Mouse (Mus musculus): ENCODE results near the gene 1700025G04Rik.

1700025G04Rik gene

DNA sequence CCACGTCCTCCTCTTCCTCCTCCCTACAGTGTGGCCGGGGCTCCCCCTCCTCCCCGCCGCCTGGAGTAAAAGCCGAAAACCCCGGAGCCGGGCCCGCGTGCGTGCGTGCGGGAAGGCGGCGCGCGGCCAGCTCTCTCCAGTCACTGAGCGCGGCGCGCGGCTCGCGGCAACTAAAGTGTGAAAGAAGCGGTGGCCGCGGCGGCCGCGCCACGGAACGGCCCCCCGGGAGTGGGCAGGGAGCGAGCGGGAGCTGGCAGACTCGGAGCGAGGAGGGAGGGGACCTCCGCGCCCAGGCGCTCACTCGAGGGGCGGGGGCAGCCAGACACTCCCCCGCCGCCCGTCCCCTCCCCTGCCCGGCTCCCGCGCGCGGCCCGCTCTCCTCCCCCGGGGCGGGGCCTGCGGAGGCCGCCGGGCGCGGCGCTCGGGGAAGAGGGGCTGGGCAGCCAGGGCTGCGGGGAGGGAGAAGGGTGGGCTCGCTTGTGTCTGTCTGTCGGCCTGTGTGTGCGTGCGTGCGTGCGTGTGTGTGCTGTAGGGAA, at the start of gene 1700025G04Rik:
Gene 1700025G04Rik, minus strand, starts transcription at position 108 of the 536 bp plus-strand sequence.
- peak; percentile 69 for DNase-seq (ENCODE audit: low read depth, low spot score)

DNA sequence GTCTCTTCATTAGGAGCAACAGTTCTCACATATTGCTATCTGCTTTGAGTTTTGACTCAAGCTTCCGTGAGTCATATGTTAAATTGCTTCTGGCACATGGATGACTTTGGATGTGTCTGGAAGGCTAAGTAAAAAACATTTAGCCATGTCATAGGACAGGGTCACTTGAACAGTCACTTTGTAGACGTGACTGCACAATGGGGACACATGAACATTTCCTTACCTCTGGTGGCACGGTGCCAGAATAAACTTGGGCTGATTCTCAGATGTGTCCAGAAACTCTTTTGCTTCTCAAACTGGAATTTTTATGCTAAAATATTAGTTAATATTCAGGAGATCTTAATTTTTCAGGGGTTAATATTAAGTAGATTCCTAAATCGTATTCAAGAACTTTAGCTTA, 49.6 kb upstream of the 1700025G04Rik start:
- DNase-seq (ENCODE audit: low read depth, low spot score): no peak

DNA sequence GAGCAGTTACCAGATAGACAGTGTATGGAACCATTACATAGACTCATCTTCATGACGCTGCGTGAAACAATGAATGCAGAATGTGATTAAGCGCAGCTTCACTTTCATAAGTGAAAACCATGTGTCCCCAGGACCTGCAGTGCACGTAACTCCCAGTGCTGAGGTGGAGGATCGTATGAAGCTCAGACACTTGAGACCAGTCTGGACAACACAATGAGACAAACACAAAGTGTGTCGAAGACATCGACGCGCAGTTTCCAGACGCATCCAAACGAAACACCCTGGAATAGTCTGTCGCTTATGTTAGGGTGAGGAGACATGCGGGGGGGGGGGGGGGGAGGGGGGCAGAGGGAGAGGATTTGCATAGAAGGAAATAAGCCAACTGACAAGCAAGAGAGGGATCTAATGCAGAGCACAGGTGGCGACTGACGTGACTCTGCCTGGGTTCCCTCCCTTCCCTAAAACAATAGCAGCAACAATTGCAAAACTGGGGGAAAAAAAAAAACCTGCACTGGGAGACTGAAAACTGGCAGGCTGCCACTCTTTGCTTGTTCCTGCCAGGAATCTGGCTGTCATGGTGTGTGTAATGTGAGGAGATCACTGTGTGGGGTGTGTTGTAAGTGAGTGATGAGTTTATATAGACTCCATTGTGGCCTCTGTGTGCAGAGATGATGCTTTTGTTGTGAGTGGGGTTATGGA, 40.3 kb upstream of the 1700025G04Rik start:
- peak; percentile 69 for DNase-seq (ENCODE audit: low read depth, low spot score)

DNA sequence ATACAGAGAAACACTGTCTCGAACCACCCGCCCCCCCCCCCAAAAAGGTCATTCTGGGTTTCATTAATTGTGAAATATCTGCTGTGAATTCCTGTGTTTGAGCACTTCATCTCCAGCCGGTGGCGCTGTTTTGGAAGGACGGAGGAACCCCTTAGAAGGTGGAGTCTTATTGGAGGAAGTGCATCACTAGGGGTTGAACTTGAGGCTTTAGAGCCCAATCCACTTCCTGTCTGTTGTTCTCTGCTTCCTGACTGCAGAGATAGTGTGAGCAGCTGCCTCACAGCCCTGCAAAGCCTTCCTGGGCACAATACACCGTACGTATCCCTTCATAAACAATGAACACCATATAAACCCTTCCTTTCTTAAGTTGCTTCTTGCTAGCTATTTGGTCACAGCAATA, 35.5 kb upstream of the 1700025G04Rik start:
- no peak for DNase-seq (ENCODE audit: low read depth, low spot score)

DNA sequence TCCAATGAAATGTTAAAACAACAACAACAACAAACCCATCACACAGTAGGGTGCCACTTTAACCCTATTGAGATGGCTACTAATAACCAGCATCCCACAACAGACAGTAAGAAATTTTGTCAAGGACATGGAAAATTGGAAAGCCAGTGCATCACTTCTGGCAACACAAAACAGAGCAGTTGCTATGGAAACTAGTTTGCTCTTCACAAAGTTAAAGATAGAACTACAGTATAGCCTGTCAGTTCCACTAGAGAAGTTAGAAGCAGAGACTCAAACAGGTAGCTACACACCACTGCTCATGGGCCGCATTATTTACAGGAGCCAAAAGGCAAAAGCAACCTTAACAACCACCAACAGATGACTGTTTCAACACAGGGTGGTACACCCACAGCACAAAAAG, 20.2 kb upstream of the 1700025G04Rik start:
- no peak for DNase-seq (ENCODE audit: low read depth, low spot score)

DNA sequence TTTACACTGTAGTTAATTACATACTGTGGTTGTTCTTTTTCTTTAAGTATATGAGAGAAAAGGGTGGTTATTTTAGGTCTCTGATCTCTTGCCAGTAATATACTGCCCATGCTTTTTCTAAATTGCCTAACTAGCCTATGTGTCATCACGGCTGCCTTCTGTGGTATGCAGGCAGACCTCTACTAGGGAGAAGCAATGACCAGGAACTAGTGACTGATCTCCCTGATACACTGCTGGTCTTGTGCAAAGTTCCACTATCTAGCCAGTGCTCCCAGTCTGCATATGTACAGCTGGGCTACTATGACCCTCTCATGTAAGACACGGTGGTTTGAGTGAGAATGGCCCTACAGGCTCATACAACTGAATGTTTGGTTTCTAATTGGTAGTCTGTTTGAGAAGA, 16.2 kb upstream of the 1700025G04Rik start:
- peak; percentile 51 for DNase-seq (ENCODE audit: low read depth, low spot score)

DNA sequence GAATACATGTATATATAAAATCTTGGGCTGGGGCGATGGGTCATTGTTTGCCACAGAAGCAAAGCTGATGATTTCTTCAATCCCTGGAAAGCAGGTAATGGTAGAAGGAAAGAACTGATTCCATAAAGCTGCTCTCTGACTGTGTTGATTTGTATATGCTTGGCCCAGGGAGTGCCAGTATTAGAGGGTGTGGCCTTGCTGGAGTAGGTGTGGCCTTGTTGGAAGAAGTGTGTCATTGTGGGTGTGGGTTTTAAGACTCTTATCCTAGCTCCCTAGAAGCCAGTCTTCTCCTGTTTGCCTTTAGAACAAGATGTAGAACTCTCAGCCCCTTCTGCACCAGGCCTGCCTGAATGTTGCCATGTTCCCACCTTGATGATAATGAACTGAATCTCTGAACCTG, 15.3 kb upstream of the 1700025G04Rik start:
- peak; percentile 15 for DNase-seq (ENCODE audit: low read depth, low spot score)

DNA sequence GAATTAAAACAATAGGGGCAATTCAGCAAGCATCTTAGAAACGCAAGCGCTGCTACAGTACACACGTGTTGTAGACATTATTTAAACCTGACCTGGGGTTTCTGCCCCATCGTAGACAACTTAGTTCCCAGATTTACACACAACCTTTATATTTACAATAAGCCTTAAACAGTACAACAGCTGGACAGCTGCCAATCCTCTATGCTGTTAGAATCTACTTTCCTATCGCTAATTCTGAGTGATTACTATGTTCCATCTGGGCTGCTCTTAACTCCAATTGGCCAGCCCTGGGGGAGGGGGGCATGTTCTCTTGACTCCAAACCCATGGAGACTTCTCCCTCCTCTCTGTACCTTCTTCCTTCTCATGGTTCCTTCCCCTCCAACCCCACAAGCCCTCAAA, 11.8 kb upstream of the 1700025G04Rik start:
- DNase-seq (ENCODE audit: low read depth, low spot score): no peak

DNA sequence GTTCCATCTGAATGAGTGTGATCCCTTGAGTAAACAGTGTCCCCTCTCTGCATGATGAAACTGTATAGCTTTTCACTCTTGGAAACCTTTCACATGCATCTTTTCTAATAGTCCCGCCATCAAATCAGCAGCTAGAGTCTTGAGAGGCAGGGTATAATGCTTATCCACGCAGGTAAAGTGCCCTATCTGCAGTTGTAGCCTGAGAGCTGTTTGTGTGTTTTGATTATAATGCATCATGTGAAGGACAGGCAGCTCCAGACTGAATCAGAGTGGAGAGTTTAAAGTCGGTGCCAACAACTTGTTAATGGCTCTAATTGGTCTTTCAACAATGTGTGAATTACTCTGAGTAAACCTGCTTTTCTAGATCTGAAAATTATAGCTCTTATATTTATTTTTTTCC, 6.1 kb upstream of the 1700025G04Rik start:
- no peak for DNase-seq (ENCODE audit: low read depth, low spot score)

DNA sequence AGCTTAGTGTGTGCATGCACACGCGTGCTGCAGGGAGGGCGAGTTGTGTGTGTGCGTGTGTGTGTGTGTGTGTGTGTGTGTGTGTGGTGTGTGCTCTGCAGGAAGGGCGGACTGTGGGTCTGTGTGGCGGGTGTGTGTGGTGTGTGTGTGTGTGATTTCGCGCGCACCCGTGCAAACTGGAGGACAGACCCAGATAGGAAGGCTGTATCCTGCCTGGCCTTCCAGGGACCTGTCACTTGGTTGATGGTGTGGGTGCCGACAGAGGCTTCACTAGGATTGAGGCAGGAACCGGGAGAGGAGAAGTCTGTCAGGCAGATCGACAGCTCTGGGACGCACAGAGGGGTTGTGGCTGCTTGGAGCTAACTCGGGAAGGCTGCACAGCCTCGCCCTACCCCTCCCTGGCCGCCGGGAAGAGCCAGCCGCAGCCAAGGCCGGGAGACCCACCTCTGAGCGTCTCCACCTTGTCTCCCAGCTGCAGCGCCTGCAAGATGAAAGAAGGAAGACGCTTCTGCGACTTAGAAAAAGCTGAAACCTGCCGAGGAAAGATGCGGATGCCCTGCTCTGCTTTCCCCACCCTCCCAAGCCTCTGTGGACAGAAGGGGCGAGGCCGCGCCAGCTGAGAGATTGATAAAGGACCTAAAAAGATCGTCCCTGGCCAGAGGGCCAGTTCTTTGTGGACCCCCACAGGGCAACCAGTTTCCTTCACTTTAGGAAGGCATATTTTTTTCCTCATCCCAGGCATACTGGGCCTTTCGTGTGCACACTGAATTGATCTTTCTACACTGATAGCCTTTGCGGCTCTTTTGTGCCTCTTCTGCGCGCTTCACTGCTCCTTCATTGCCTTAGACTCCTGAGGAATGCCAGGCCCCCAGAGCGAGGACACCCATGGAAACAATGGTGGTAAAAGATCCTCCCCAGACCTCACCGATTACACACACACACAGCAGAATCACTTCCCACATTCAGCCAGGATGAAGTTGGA, 930 bp upstream of the 1700025G04Rik start:
- peak; percentile 37 for DNase-seq (ENCODE audit: low read depth, low spot score)

DNA sequence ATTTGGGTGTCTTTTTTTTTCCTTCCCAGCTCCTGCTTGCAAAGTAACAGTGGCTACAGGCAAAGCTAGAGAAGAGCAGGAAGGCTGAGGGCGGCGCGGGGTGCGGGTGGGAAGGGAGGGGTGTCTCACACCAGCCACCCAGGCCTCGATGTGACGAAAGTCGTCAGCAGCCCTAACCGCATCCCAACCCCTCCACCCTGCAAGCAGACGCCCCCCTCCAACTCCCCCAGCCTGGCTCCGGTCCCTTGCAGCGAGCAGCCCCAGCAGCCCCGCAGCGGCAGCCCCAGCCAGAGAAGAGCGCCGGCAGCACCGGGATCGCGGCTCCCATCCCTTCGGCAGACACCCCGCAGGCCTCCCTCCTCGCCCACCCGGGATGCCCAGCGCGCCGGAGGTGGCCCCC, 399 bp downstream of the 1700025G04Rik start:
- DNase-seq (ENCODE audit: low read depth, low spot score): peak; percentile 54

DNA sequence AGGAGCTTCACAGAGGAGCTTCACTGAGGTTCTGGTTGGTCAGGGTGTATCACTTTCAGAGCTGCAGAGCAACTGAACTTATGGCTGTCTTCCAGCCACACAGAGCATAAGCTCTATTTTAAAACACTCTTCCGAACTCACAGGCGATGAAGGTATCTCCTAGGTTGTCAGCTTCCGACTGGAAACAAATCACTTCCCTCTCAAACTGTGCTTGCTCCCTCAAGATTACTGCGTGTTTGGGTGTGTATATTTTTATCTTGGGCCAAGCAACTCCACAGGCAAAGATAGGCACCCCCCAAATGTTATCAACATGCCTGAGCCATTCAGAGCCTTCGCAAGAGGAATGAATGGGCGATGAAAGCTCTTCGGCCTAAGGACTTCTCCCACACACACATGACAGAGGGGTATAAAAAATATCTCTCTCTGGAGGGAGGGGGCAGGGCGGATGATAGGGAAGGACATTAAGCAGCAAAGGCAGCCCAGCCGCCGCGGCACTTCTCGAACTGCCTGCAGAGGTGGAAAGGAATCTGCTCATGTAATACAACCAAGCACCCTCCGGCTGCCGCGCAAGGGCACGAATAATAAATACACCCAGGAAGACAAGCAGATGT, 1.0 kb downstream of the 1700025G04Rik start:
- DNase-seq (ENCODE audit: low read depth, low spot score): peak; percentile 63

DNA sequence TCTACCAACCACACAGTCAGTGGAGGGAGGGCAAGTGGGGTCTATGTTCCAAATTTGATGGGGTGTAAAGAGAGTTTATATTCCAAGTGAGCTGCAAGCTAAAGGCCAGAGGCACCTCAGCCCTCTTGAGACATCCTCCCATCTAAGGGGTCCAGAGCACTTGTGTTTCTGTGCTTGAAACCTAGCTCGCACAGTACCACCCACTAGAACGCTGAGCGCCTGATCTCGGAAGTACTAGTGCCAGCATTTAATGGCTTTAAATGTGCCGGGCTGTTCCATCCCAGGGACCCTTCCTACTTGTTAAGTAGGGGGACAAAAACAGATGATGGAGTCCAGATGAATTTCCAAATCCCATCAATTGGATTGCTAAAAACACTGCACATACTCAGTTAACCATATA, 1.9 kb downstream of the 1700025G04Rik start:
- DNase-seq (ENCODE audit: low read depth, low spot score): no peak

DNA sequence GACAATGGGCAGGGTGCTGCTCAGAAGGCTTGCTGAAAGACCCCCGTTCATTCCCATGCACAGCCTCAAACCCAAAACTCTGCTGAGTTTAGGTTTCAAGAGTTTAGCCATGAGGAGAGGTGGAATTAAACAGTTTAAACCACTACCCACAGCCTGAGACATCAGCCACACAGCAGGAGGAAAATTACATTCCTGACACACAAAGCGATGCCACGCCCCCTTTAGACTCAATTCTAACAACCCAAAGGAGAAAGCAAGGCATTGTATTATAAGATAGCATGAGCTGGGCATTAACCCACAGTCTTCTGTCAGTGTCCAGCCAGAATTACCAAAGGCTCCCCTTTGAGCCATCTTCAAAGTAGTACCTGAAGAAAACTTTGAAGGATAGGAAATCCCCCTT, 3.0 kb downstream of the 1700025G04Rik start:
- peak; percentile 23 for DNase-seq (ENCODE audit: low read depth, low spot score)

DNA sequence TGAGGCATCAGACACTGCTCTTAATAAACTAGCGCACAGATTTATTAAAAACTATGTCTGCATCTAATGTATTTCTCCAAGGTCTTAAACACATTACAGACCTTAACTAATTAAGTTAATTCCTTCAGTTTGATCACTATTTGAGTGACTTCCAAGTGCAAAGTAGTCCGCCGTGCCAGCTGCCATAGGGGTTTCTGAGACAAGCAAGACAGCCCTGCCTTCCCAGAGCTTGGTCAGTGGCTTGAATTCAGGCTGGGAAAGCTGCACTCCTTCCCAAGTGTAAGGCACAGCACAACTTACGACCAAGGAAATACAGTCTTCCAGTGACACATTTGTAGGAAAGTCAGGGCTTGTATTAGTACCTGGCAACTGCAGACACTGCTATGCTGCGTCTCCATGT, 4.4 kb downstream of the 1700025G04Rik start:
- DNase-seq (ENCODE audit: low read depth, low spot score): no peak

DNA sequence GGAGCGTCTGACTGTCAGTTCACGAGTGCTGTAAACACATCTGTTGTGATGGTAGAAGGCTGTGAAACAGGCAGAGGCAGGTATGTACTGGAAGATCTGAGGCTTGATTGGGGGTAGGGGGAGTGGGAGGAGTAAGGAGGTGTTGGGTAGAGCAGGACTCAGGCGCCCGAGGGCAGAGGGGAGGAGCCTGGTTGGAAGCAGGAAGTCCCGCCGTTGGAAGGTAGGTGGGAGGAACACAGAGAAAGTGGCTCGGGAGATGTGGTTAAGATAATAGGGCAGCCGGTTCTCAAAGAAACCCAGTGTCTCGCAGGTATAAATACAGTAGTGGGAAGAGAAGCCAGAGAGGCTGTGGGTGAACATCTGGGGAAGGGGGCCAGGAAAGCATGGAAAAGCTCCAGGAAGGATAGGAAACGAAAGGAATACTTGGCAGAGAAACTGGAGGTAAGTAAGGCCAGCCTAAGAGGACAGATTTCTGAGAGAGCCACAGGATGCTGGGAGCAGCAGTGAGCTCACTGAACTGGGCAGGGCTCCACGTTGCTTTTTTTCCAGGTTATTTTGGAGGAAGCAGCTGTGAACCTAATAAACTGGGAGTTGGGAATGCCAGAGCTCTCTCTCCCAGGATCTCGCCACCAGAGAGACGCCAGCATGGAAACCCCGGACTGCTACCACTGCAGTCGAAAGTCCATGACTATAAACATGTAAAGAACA, 5.1 kb downstream of the 1700025G04Rik start:
- DNase-seq (ENCODE audit: low read depth, low spot score): peak; percentile 32

DNA sequence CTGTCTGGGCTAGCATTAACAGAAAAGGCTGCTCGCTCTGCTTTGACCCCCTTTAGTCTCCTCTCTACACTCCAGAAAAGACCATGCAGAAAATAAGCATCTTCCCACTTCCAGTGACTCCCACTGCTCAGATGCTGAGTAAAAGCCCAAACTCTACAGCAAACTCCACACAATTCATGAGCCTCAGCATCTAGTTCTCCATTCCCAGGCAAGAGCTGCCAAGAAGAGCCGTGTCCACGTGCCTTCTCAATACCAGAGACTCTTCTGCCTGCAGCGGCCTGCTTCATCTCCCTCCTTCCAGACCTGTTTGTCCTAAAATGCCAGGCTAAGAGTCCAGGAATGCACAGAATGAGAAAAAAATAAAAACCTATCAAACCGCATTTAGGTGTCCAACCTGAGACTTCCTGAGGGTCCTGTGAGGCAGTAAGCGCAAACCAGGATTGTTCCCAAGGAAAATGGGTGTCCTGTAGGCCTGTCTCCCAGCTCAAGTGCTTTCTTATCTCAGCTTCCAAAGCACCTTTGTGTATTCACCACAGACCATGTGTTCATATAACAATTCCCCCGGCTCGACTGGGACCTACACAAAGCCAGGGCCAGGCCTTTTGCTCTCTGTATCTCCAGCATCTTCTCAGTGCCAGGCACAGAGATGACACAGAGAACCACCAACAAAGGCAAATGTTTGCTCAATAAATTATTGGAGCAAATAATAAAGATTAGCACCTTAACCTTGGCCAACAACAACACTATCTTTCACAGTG, 7.8 kb downstream of the 1700025G04Rik start:
- DNase-seq (ENCODE audit: low read depth, low spot score): no peak

DNA sequence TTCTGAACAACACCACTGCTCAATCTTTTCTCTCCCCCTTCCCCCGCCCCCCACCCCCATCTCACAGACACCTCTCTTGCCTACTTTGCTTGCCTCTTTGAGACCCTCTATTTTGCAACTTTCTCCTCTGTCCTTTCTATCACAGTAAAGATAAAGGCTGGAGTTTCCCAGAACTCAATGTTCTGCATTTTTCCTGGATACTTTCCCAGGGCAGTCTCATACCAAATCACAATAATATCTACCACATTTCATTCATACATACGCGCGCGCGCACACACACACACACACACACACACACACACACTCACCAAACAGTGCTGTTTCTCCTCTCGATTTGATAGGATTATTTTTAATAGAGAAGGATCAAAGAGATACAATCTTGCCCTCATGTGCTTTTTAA, 8.8 kb downstream of the 1700025G04Rik start:
- DNase-seq (ENCODE audit: low read depth, low spot score): no peak

DNA sequence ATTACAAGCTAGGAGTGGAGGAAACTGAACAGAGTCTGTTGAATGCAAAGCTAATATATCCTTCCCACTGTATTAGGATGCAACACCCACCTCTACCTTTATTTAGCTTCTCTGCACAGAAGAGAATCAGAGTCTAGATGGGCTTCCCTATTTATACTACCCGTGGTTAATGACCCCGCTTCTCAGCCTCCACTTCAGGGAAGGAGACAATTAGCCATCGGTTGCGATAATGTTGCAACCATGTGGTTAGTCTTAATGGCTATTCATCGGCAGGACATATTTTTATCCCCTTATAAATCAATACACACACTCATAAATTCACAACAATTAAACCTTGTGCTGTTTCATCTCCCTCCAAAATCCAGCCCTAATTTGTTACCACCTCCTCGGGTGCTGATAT, 9.7 kb downstream of the 1700025G04Rik start:
- DNase-seq (ENCODE audit: low read depth, low spot score): no peak

DNA sequence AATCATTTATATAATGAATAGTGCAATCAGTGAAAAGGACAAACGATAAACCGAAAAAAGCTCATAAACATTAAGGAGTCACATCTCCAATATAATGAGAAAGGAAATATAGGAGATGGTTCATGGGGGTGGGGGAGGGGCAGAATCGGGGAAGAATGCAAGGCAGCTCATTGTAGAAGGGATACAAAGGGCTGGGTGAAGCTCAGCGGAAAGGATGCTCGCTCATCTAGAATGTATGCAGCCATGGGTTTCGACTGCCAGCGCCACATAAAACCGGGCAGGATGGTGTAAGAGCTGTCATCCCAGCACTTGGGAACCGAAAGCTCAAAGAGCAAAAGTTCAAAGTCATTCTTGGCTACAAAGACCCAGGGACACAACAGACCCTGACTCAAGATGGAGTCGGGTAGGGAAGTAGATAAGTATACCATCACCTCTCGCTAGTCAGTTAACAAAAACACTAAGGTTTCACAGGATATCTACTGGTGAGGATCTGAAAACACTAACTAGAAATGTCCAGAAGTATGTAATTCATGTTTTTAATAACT, 12.7 kb downstream of the 1700025G04Rik start:
- DNase-seq (ENCODE audit: low read depth, low spot score): no peak
